Mouse (Mus musculus) liver, embryonic 11.5 days (tissue): Measurements from ENCODE around the gene Khsrp. TPM values are rescaled to one million over a fixed set of nuclear protein-coding genes. Genes with fewer than 3 reads are reported as not detected.

Experiments
- ATAC-seq: fragments of 200-750 bp; cut with Nextera tagmentation; replicated peaks from 2 replicates; pipeline ENCODE4 v1.8.0; 2017; ENCODE audit warnings: moderate number of reproducible peaks, mild to moderate bottlenecking, moderate TSS enrichment, moderate library complexity; ENCODE audit not compliant: low FRiP score
- DNase-seq: peaks from one replicate; pipeline ENCODE4 v3.0.0-alpha.2; 2017; ENCODE audit warnings: low spot score
- H3K27ac ChIP-seq: fragments of 300-500 bp; sonication (generic); 2 replicates; pipeline ENCODE4 v1.5.1; 2014; ENCODE audit warnings: mild to moderate bottlenecking, low read depth, low read length, control low read depth
- H3K27me3 ChIP-seq: fragments of 300-500 bp; sonication (generic); replicated peaks from 2 replicates; pipeline ENCODE4 v1.6.1; 2014; ENCODE audit warnings: low read length, mixed read lengths; ENCODE audit not compliant: control insufficient read depth, insufficient read depth
- H3K36me3 ChIP-seq: fragments of 300-500 bp; sonication (generic); 2 replicates; pipeline ENCODE4 v1.6.1; 2014; ENCODE audit warnings: mild to moderate bottlenecking, low read length, moderate library complexity, mixed read lengths; ENCODE audit not compliant: control insufficient read depth, insufficient read depth
- H3K4me1 ChIP-seq: fragments of 300-500 bp; sonication (generic); replicated peaks from 2 replicates; pipeline ENCODE4 v1.6.1; 2014; ENCODE audit warnings: low read length, mixed read lengths; ENCODE audit not compliant: control insufficient read depth, insufficient read depth
- H3K4me2 ChIP-seq: fragments of 300-500 bp; sonication (generic); 2 replicates; pipeline ENCODE4 v1.6.1; 2014; ENCODE audit warnings: mild to moderate bottlenecking, control low read depth, moderate library complexity
- H3K4me3 ChIP-seq: fragments of 300-500 bp; sonication (generic); 2 replicates; pipeline ENCODE4 v1.5.1; 2014; ENCODE audit warnings: low read depth, low read length, control low read depth
- H3K9ac ChIP-seq: fragments of 300-500 bp; sonication (generic); 2 replicates; pipeline ENCODE4 v1.6.1; 2014; ENCODE audit warnings: low read depth, low read length, control low read depth
- H3K9me3 ChIP-seq: fragments of 300-500 bp; sonication (generic); 2 replicates; pipeline ENCODE4 v1.6.1; 2016; ENCODE audit warnings: low read length, inconsistent platforms, mixed read lengths; ENCODE audit not compliant: control insufficient read depth
- WGBS: fragments of 180-500 bp; shearing (Covaris S2); extraction: QIAGEN DNeasy Blood & Tissue Kit; methylation state at CpG from one replicate; pipeline ENCODE4 v1.1.7; 2014; 5-methylcytosine and 5-hydroxymethylcytosine counted together
- polyA plus RNA-seq: library from polyadenylated mRNA; unstranded; fragments of >200 nt; fragmentation: Nextera tagmentation; extraction: Ambion mirVana; gene quantifications from 2 replicates; pipeline ENCODE4 v1.2.1, GENCODE M21; 2014

The Khsrp gene
- polyA plus RNA-seq, 1 experiment from 2014 or later: 51.1 TPM

GRCm38 (mm10) chr17:56986105-56986805 is 45.1 kb downstream of the Khsrp start:
- Histone ChIP-seq H3K27ac (no peak overlapping the region), H3K36me3 (0 out of 2 replicates have a peak, but pooled peaks cover 2% of the 10 kb centered on the region), H3K4me2 (no peak overlapping the region), H3K9ac (no peak overlapping the region), H3K4me3 (no peak overlapping the region), H3K9me3 (no peaks in the 10 kb centered on the region), H3K27me3 (no peaks in the 10 kb centered on the region), H3K4me1 (peaks cover 5% of the 10 kb centered on the region)
- DNase-seq (no peak), ATAC-seq (no peak)
- 80% methylated on average over 3 of the region's 3 CpGs for WGBS

DNA sequence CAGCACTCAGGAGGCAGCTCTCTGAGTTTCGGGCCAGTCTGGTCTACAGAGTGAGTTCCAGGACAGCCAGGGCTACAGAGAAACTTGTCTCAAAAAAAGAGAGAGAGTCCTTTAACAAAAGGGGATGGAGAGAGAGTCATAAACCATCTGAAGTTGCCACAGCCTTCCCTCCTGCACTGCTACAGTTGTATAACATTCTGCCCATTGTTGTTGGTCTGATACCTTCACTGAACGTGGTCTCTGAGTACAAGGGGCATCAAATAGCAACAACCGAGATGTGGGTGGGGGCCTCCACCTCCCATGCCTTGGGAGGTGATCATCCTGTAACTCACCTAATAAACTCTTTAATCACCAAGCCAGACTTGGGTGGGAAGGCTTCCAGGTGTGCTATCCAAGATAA is 45.7 kb downstream of the Khsrp start:
- DNase-seq (no peak), ATAC-seq (no peak)
- Histone ChIP-seq H3K4me3 (no peak overlapping the region), H3K27me3 (no peaks in the 10 kb centered on the region), H3K4me2 (no peak overlapping the region), H3K27ac (no peak overlapping the region), H3K4me1 (no peaks in the 10 kb centered on the region), H3K9me3 (no peaks in the 10 kb centered on the region), H3K36me3 (no peaks in the 10 kb centered on the region), H3K9ac (no peak overlapping the region)
- 70% methylated on average over 3 of the region's 3 CpGs for WGBS

- Histone ChIP-seq H3K4me2 (no peak overlapping the region), H3K4me1 (no peaks in the 10 kb centered on the region), H3K27ac (no peak overlapping the region), H3K9ac (no peak overlapping the region), H3K9me3 (no peaks in the 10 kb centered on the region), H3K4me3 (no peak overlapping the region), H3K36me3 (no peaks in the 10 kb centered on the region), H3K27me3 (no peaks in the 10 kb centered on the region)
- ATAC-seq: no peak
- DNase-seq: no peak
- WGBS: 67% methylated on average over 9 of the region's 9 CpGs
Measured at GRCm38 (mm10) chr17:56984886-56985285, 46.4 kb downstream of the Khsrp start.

- no peaks in the 10 kb centered on the region for H3K36me3 ChIP-seq
- H3K27ac ChIP-seq: no peak within 1 kb of the TSS
- WGBS: 69% methylated on average over 5 of the region's 5 CpGs
- no peak within 1 kb of the TSS for H3K9ac ChIP-seq
- no peak within 1 kb of the TSS for H3K4me2 ChIP-seq
- no peaks in the 10 kb centered on the region for H3K9me3 ChIP-seq
- no peaks in the 10 kb centered on the region for H3K4me1 ChIP-seq
- no peak within 1 kb of the TSS for H3K4me3 ChIP-seq
- H3K27me3 ChIP-seq: no peaks in the 10 kb centered on the region
- ATAC-seq (no peak), DNase-seq (no peak)
Measured at GRCm38 (mm10) chr17:56982013-56982412, 49.3 kb downstream of the Khsrp start, which contains the start of gene Acer1. TSS of gene Acer1 (minus strand) at chr17:56982126.

DNA sequence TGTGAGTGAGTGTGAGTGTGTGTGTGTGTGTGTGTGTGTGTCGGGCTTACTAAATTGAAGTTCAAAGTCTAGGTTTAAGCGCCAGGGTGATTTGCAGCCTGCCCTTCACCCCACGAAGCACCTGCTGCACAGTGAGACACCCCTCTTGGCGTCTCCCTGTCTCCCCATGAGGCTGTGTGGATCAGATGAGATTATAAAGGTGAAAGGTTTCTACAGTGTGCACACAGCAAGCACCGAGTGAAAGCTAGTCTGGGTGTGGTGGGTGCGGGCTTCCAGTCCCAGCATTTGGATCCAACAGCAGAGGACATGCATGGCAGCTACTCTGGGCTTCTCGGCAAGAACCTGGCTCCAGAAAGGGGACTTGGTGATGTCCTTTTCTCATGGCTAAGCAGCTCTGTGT is 50.3 kb downstream of the Khsrp start:
- DNase-seq: no peak
- no peak overlapping the region for H3K4me2 ChIP-seq
- H3K9ac ChIP-seq: no peak overlapping the region
- no peak overlapping the region for H3K4me3 ChIP-seq
- H3K27me3 ChIP-seq: no peaks in the 10 kb centered on the region
- H3K9me3 ChIP-seq: no peaks in the 10 kb centered on the region
- WGBS: 66% methylated on average over 7 of the region's 7 CpGs
- ATAC-seq: no peak
- no peak overlapping the region for H3K27ac ChIP-seq
- H3K4me1 ChIP-seq: no peaks in the 10 kb centered on the region
- H3K36me3 ChIP-seq: no peaks in the 10 kb centered on the region

- Histone ChIP-seq H3K27me3 (no peaks in the 10 kb centered on the region), H3K4me3 (no peak overlapping the region), H3K9me3 (no peaks in the 10 kb centered on the region), H3K27ac (no peak overlapping the region), H3K36me3 (no peaks in the 10 kb centered on the region), H3K9ac (no peak overlapping the region), H3K4me2 (no peak overlapping the region), H3K4me1 (no peaks in the 10 kb centered on the region)
- ATAC-seq (no peak), DNase-seq (no peak)
- WGBS: 37% methylated on average over 7 of the region's 8 CpGs
Measured at GRCm38 (mm10) chr17:56979524-56979923, 51.8 kb downstream of the Khsrp start.

DNA sequence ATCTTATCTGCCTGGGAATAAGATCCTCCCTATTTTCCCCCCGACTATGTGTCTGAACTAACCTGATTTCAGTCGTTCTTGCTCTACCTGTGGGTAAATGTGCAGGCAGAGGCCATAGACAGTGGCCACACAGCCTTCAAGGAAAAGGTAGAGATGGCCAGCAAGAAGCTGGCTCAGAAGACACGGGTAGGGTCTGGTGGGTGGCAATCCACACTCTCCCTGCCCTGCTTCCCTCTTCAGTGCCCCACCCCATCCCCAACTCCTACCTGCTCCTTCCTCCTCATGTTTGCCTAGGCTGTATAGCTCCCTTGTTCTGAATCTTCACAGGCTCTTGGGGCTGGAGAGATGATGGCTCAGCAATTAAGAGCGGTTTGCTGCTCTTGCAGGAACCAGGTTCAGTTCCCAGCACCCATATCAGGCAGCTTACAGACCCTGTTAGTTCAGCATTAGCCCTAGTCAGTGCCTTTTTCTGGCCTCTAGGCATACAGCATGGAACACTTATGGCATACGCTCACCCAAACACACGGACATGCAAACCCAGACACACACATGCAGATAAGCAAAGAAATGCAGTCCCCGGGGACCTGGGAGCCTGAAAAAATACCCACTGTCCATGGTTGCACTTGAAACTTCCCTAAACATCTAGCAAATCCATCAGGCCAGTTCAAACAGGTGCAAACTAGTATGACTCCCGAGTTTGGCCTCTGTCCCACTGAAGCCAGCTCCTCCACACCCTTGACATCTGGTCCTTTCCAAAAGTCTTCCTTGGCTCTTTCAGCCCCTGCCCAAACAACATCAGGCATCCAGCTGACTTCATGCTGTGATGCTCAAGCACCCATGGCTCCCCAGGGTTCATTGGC is 54.6 kb downstream of the Khsrp start:
- 68% methylated on average over 8 of the region's 8 CpGs for WGBS
- Histone ChIP-seq H3K36me3 (no peaks in the 10 kb centered on the region), H3K4me3 (no peak overlapping the region), H3K27me3 (no peaks in the 10 kb centered on the region), H3K27ac (no peak overlapping the region), H3K4me1 (no peaks in the 10 kb centered on the region), H3K9ac (no peak overlapping the region), H3K9me3 (no peaks in the 10 kb centered on the region), H3K4me2 (no peak overlapping the region)
- ATAC-seq: no peak
- no peak for DNase-seq

DNA sequence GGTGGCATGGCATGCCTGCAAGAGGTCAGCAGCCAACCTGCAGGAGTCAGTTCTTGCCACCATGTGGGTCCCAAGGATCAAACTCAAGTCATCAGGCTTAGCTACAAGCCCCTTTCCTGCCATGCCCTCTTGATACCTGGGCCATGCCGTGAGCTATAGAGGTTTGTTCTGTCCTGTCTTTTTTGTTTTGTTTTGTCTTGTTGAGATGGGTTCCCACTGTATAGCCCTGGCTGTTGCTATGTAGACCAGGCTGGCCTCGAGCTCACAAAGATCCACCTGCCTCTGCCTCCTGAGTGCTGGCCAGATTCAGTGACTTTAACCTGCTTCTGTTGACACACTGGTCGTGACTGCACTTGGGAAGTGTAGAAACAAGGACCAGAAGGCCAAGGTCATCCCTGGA is 55.9 kb downstream of the Khsrp start:
- H3K4me1 ChIP-seq: no peaks in the 10 kb centered on the region
- H3K27ac ChIP-seq: no peak overlapping the region
- no peak for ATAC-seq
- no peak overlapping the region for H3K4me3 ChIP-seq
- H3K36me3 ChIP-seq: no peaks in the 10 kb centered on the region
- H3K4me2 ChIP-seq: no peak overlapping the region
- WGBS: 66% methylated on average over 3 of the region's 3 CpGs
- peaks cover 3% of the 10 kb centered on the region; the same call in 1 of the 2 replicates for H3K27me3 ChIP-seq
- no peak overlapping the region for H3K9ac ChIP-seq
- DNase-seq: no peak
- H3K9me3 ChIP-seq: no peaks in the 10 kb centered on the region
